Mouse (Mus musculus) right cerebral cortex, postnatal 14 days (tissue): ENCODE results near the gene Mtnr1a.
A peak's percentile ranks its signal among the peaks of the same experiment; 100 is the strongest.
"Not testable (repeated sequence)": the region's sequence is repeated elsewhere in the genome, so short reads cannot be mapped to it uniquely, and the experiment has no call there.

Experiments used
- DNase-seq: peaks from one replicate; pipeline ENCODE4 v3.0.0; 2022

The Mtnr1a gene

GRCm38 (mm10) chr8:45068759-45069386 lies at the start of gene Mtnr1a:
Gene Mtnr1a, plus strand, starts transcription at chr8:45069137.
- peak; percentile 93 for DNase-seq

GRCm38 (mm10) chr8:45019241-45019640 lies 49.7 kb upstream of the Mtnr1a start:
- no peak for DNase-seq

GRCm38 (mm10) chr8:45021171-45021570 lies 47.8 kb upstream of the Mtnr1a start:
- DNase-seq, result no peak

GRCm38 (mm10) chr8:45021911-45022665 lies 46.8 kb upstream of the Mtnr1a start:
- peak; percentile 52 for DNase-seq

- no peak for DNase-seq
Observed at GRCm38 (mm10) chr8:45028081-45028497, 40.8 kb upstream of the Mtnr1a start.

- no peak for DNase-seq
Observed at GRCm38 (mm10) chr8:45038350-45038749, 30.6 kb upstream of the Mtnr1a start.

GRCm38 (mm10) chr8:45044160-45044559 lies 24.8 kb upstream of the Mtnr1a start:
- DNase-seq, result no peak

- no peak for DNase-seq
Observed at GRCm38 (mm10) chr8:45050451-45050850, 18.5 kb upstream of the Mtnr1a start.

GRCm38 (mm10) chr8:45051236-45051635 lies 17.7 kb upstream of the Mtnr1a start:
- DNase-seq, result no peak

GRCm38 (mm10) chr8:45052205-45052604 lies 16.7 kb upstream of the Mtnr1a start:
- no peak for DNase-seq

GRCm38 (mm10) chr8:45052618-45053017 lies 16.3 kb upstream of the Mtnr1a start:
- no peak for DNase-seq

GRCm38 (mm10) chr8:45055500-45055899 lies 13.4 kb upstream of the Mtnr1a start:
- no peak for DNase-seq

- no peak for DNase-seq
Observed at GRCm38 (mm10) chr8:45056810-45057209, 12.1 kb upstream of the Mtnr1a start.

GRCm38 (mm10) chr8:45060083-45060482 lies 8.9 kb upstream of the Mtnr1a start:
- DNase-seq, result no peak

- DNase-seq, result no peak
Observed at GRCm38 (mm10) chr8:45062311-45062710, 6.6 kb upstream of the Mtnr1a start.

GRCm38 (mm10) chr8:45062982-45063924 lies 5.7 kb upstream of the Mtnr1a start:
- DNase-seq, result no peak

- no peak for DNase-seq
Observed at GRCm38 (mm10) chr8:45064197-45064869, 4.6 kb upstream of the Mtnr1a start.

- not testable (repeated sequence) for DNase-seq
Observed at GRCm38 (mm10) chr8:45065391-45065790, 3.5 kb upstream of the Mtnr1a start.

GRCm38 (mm10) chr8:45070949-45071348 lies 2.0 kb downstream of the Mtnr1a start:
- no peak for DNase-seq

GRCm38 (mm10) chr8:45080850-45081249 lies 11.9 kb downstream of the Mtnr1a start:
- DNase-seq, result no peak

- DNase-seq, result no peak
Observed at GRCm38 (mm10) chr8:45093599-45093998, 24.7 kb downstream of the Mtnr1a start.

- DNase-seq, result peak; percentile 31
Observed at GRCm38 (mm10) chr8:45109371-45110063, 40.6 kb downstream of the Mtnr1a start.
